Mouse (Mus musculus) cerebellum, postnatal 10 days (tissue): ENCODE data around the gene Tmem123.

Experiments
- DNase-seq, 2 experiments: peaks; one replicate each; pipeline ENCODE4 v3.0.0; 2021; ENCODE audit warnings: mixed read lengths in 2 of 2

The Tmem123 gene

GRCm38 (mm10) chr9:7829531-7830528, 66.0 kb downstream of the Tmem123 start:
- DNase-seq: no peak

GRCm38 (mm10) chr9:7833421-7833820, 69.6 kb downstream of the Tmem123 start:
- DNase-seq: no peak

- no peak for DNase-seq
Measured at GRCm38 (mm10) chr9:7835302-7835701, 71.5 kb downstream of the Tmem123 start.

- DNase-seq: peak; percentile 77 to 79
Measured at GRCm38 (mm10) chr9:7836331-7836730, 72.5 kb downstream of the Tmem123 start.

- peak; percentile 98 for DNase-seq
Measured at GRCm38 (mm10) chr9:7836905-7837805, 73.3 kb downstream of the Tmem123 start, which contains the start of gene Birc2. Gene Birc2, minus strand, starts transcription at chr9:7837064.

GRCm38 (mm10) chr9:7837806-7838440, 74.1 kb downstream of the Tmem123 start:
- peak; percentile 21 to 31 for DNase-seq

GRCm38 (mm10) chr9:7841221-7841620, 77.4 kb downstream of the Tmem123 start:
- no peak for DNase-seq
